Mouse (Mus musculus) MEL (cell line): ENCODE measurements around the gene Gucd1. TPM values are rescaled to one million over a fixed set of nuclear protein-coding genes. Genes with fewer than 3 reads are reported as not detected.

Source experiments
- DNase-seq: peaks from one replicate; pipeline ENCODE4 v3.0.0; 2011; ENCODE audit warnings: low read depth, low spot score
- H3K27ac ChIP-seq: 2 replicates; pipeline ENCODE4 v1.5.1; 2012; ENCODE audit warnings: low read depth, mild to moderate bottlenecking, control low read depth, low read length, moderate library complexity; ENCODE audit not compliant: control insufficient read depth
- H3K27me3 ChIP-seq, 2 experiments: fragments of 150-350 bp in 1 of 2; sonication (generic) in 1 of 2; 2 replicates each; pipeline ENCODE4 v1.6.1; 2012; ENCODE audit warnings: low read length in 2 of 2, mild to moderate bottlenecking in 2 of 2, improper control_type of control experiment in 1 of 2, moderate library complexity in 1 of 2; ENCODE audit not compliant: insufficient read depth in 2 of 2, control insufficient read depth in 1 of 2
- H3K36me3 ChIP-seq, 2 experiments: 2 replicates each; pipeline ENCODE4 v1.6.1; 2012 to 2014; ENCODE audit warnings: low read length in 2 of 2, improper control_type of control experiment in 1 of 2, inconsistent platforms in 1 of 2, mild to moderate bottlenecking in 1 of 2; ENCODE audit not compliant: insufficient read depth in 2 of 2, control insufficient read depth in 1 of 2
- H3K4me1 ChIP-seq, 2 experiments: fragments of 150-350 bp in 1 of 2; sonication (generic) in 1 of 2; 2 replicates each; pipeline ENCODE4 v1.6.1; 2012; ENCODE audit warnings: low read length in 2 of 2, improper control_type of control experiment in 1 of 2, mild to moderate bottlenecking in 1 of 2; ENCODE audit not compliant: insufficient read depth in 2 of 2, control insufficient read depth in 1 of 2
- H3K4me3 ChIP-seq, 2 experiments: fragments of 150-350 bp in 1 of 2; sonication (generic) in 1 of 2; 2 replicates each; pipeline ENCODE4 v1.5.1; 2012; ENCODE audit warnings: low read depth in 2 of 2, low read length in 2 of 2, mild to moderate bottlenecking in 2 of 2, moderate library complexity in 2 of 2, control low read depth in 1 of 2, improper control_type of control experiment in 1 of 2; ENCODE audit not compliant: control insufficient read depth in 1 of 2, insufficient read depth in 1 of 2
- H3K79me2 ChIP-seq: 2 replicates; pipeline ENCODE4 v1.6.1; 2012; ENCODE audit warnings: mild to moderate bottlenecking, low read length, moderate library complexity; ENCODE audit not compliant: control insufficient read depth, poor library complexity, insufficient read depth
- H3K9ac ChIP-seq: 2 replicates; pipeline ENCODE4 v1.6.1; 2012; ENCODE audit warnings: low read depth, mild to moderate bottlenecking, control low read depth, low read length, moderate library complexity; ENCODE audit not compliant: control insufficient read depth, poor library complexity, severe bottlenecking
- H3K9me3 ChIP-seq: fragments of 150-350 bp; sonication (generic); replicated peaks from 2 replicates; pipeline ENCODE4 v1.6.1; 2012; ENCODE audit warnings: mild to moderate bottlenecking, low read length, improper control_type of control experiment, moderate library complexity; ENCODE audit not compliant: insufficient read depth
- BHLHE40 ChIP-seq: IDR thresholded peaks from 2 replicates; pipeline ENCODE4 v1.6.1; 2012; ENCODE audit warnings: low read depth, mild to moderate bottlenecking, inconsistent platforms, low read length, improper control_type of control experiment, borderline replicate concordance
- CHD1 ChIP-seq: IDR thresholded peaks from 2 replicates; pipeline ENCODE4 v1.6.1; 2012; ENCODE audit warnings: low read depth, mild to moderate bottlenecking, inconsistent platforms, low read length, improper control_type of control experiment
- CHD2 ChIP-seq: IDR thresholded peaks from 2 replicates; pipeline ENCODE4 v1.6.1; 2011; ENCODE audit warnings: low read length, improper control_type of control experiment
- CTCF ChIP-seq, 3 experiments: IDR thresholded peaks in 2 of 3; conservative IDR thresholded peaks in 1 of 3; 2 replicates each; pipeline ENCODE4 v1.5.1; 2011 to 2012; ENCODE audit warnings: low read length in 3 of 3, low read depth in 2 of 3, mild to moderate bottlenecking in 2 of 3, improper control_type of control experiment in 1 of 3, inconsistent platforms in 1 of 3, mixed read lengths in 1 of 3, moderate library complexity in 1 of 3; ENCODE audit not compliant: control insufficient read depth in 1 of 3, insufficient read depth in 1 of 3, poor library complexity in 1 of 3, severe bottlenecking in 1 of 3
- E2F4 ChIP-seq: IDR thresholded peaks from 2 replicates; pipeline ENCODE4 v1.6.1; 2011; ENCODE audit warnings: low read depth, low read length, improper control_type of control experiment, borderline replicate concordance
- ELF1 ChIP-seq: IDR thresholded peaks from 2 replicates; pipeline ENCODE4 v1.6.1; 2014; ENCODE audit warnings: low read depth, mild to moderate bottlenecking, inconsistent platforms, low read length, improper control_type of control experiment, moderate library complexity
- EP300 ChIP-seq, 2 experiments: IDR thresholded peaks; 2 replicates each; pipeline ENCODE4 v1.6.1; 2011; ENCODE audit warnings: improper control_type of control experiment in 2 of 2, low read length in 2 of 2, low read depth in 1 of 2, mild to moderate bottlenecking in 1 of 2
- ETS1 ChIP-seq: IDR thresholded peaks from 2 replicates; pipeline ENCODE4 v1.6.1; 2012; ENCODE audit warnings: low read depth, mild to moderate bottlenecking, inconsistent platforms, low read length, improper control_type of control experiment, moderate library complexity
- GABPA ChIP-seq: IDR thresholded peaks from 2 replicates; pipeline ENCODE4 v1.6.1; 2012; ENCODE audit warnings: low read depth, mild to moderate bottlenecking, inconsistent platforms, low read length, improper control_type of control experiment, moderate library complexity
- GATA1 ChIP-seq: IDR thresholded peaks from 2 replicates; pipeline ENCODE4 v1.6.1; 2011; ENCODE audit warnings: low read depth, low read length, improper control_type of control experiment
- HCFC1 ChIP-seq: IDR thresholded peaks from 2 replicates; pipeline ENCODE4 v1.6.1; 2012; ENCODE audit warnings: low read depth, mild to moderate bottlenecking, inconsistent platforms, low read length, improper control_type of control experiment, moderate library complexity
- JUND ChIP-seq: IDR thresholded peaks from 2 replicates; pipeline ENCODE4 v1.6.1; 2011; ENCODE audit warnings: low read depth, mild to moderate bottlenecking, improper control_type of control experiment, low read length
- KAT2A ChIP-seq: conservative IDR thresholded peaks from 2 replicates; pipeline ENCODE4 v1.6.1; 2012; ENCODE audit warnings: low read depth, low read length, improper control_type of control experiment, inconsistent platforms
- MAFK ChIP-seq: IDR thresholded peaks from 2 replicates; pipeline ENCODE4 v1.6.1; 2011; ENCODE audit warnings: low read depth, mild to moderate bottlenecking, low read length, improper control_type of control experiment, borderline replicate concordance
- MAX ChIP-seq: IDR thresholded peaks from 2 replicates; pipeline ENCODE4 v1.6.1; 2011; ENCODE audit warnings: low read length, improper control_type of control experiment
- MAZ ChIP-seq: IDR thresholded peaks from 2 replicates; pipeline ENCODE4 v1.6.1; 2012; ENCODE audit warnings: low read depth, mild to moderate bottlenecking, inconsistent platforms, low read length, improper control_type of control experiment
- MEF2A ChIP-seq: IDR thresholded peaks from 2 replicates; pipeline ENCODE4 v1.6.1; 2014; ENCODE audit warnings: low read depth, mild to moderate bottlenecking, inconsistent platforms, low read length, improper control_type of control experiment; ENCODE audit not compliant: poor library complexity, insufficient replicate concordance, severe bottlenecking; ENCODE audit errors: extremely low read depth
- MXI1 ChIP-seq: IDR thresholded peaks from 2 replicates; pipeline ENCODE4 v1.6.1; 2011; ENCODE audit warnings: mild to moderate bottlenecking, low read depth, low read length, improper control_type of control experiment
- MYB ChIP-seq: IDR thresholded peaks from 2 replicates; pipeline ENCODE4 v1.6.1; 2011; ENCODE audit warnings: mild to moderate bottlenecking, low read depth, low read length, improper control_type of control experiment
- MYC ChIP-seq: IDR thresholded peaks from 2 replicates; pipeline ENCODE4 v1.6.1; 2011; ENCODE audit warnings: low read depth, mild to moderate bottlenecking, low read length, improper control_type of control experiment, moderate library complexity
- NELFE ChIP-seq: IDR thresholded peaks from 2 replicates; pipeline ENCODE4 v1.6.1; 2011; ENCODE audit warnings: low read depth, low read length, improper control_type of control experiment
- NRF1 ChIP-seq: IDR thresholded peaks from 2 replicates; pipeline ENCODE4 v1.6.1; 2014; ENCODE audit warnings: low read depth, mild to moderate bottlenecking, inconsistent platforms, low read length, improper control_type of control experiment, moderate library complexity; ENCODE audit not compliant: poor library complexity, insufficient read depth, severe bottlenecking
- POLR2A ChIP-seq, 2 experiments: IDR thresholded peaks; 2 replicates each; pipeline ENCODE4 v1.6.1; 2011 to 2012; ENCODE audit warnings: low read length in 2 of 2, mild to moderate bottlenecking in 2 of 2, control low read depth in 1 of 2, improper control_type of control experiment in 1 of 2, low read depth in 1 of 2, moderate library complexity in 1 of 2; ENCODE audit not compliant: control insufficient read depth in 1 of 2, insufficient read depth in 1 of 2, poor library complexity in 1 of 2
- POLR2AphosphoS2 ChIP-seq: IDR thresholded peaks from 2 replicates; pipeline ENCODE4 v1.6.1; 2011; ENCODE audit warnings: low read length, improper control_type of control experiment
- POLR2AphosphoS5 ChIP-seq: IDR thresholded peaks from 2 replicates; pipeline ENCODE4 v1.6.1; 2012; ENCODE audit warnings: low read depth, borderline replicate concordance, mild to moderate bottlenecking, inconsistent platforms, low read length, moderate library complexity, mixed read lengths
- RAD21 ChIP-seq: IDR thresholded peaks from 2 replicates; pipeline ENCODE4 v1.6.1; 2011; ENCODE audit warnings: mild to moderate bottlenecking, low read depth, low read length, improper control_type of control experiment
- RCOR1 ChIP-seq: IDR thresholded peaks from 2 replicates; pipeline ENCODE4 v1.6.1; 2012; ENCODE audit warnings: low read depth, mild to moderate bottlenecking, inconsistent platforms, low read length, improper control_type of control experiment
- SIN3A ChIP-seq: IDR thresholded peaks from 2 replicates; pipeline ENCODE4 v1.6.1; 2012; ENCODE audit warnings: low read length, improper control_type of control experiment, inconsistent platforms
- SMC3 ChIP-seq: IDR thresholded peaks from 2 replicates; pipeline ENCODE4 v1.6.1; 2011; ENCODE audit warnings: low read depth, low read length, improper control_type of control experiment
- TAL1 ChIP-seq: IDR thresholded peaks from 2 replicates; pipeline ENCODE4 v1.6.1; 2012; ENCODE audit warnings: mild to moderate bottlenecking, inconsistent platforms, low read length, moderate library complexity, mixed read lengths
- TBP ChIP-seq: IDR thresholded peaks from 2 replicates; pipeline ENCODE4 v1.8.0; 2011; ENCODE audit warnings: low read depth, low read length, improper control_type of control experiment
- UBTF ChIP-seq: IDR thresholded peaks from 2 replicates; pipeline ENCODE4 v1.6.1; 2012; ENCODE audit warnings: low read depth, mild to moderate bottlenecking, inconsistent platforms, low read length, improper control_type of control experiment, moderate library complexity, borderline replicate concordance; ENCODE audit not compliant: insufficient read depth
- USF1 ChIP-seq: IDR thresholded peaks from 2 replicates; pipeline ENCODE4 v1.6.1; 2014; ENCODE audit warnings: low read depth, mild to moderate bottlenecking, inconsistent platforms, low read length, improper control_type of control experiment, moderate library complexity
- USF2 ChIP-seq, 2 experiments: IDR thresholded peaks; 2 replicates each; pipeline ENCODE4 v1.6.1; 2011 to 2012; ENCODE audit warnings: improper control_type of control experiment in 2 of 2, low read length in 2 of 2, borderline replicate concordance in 1 of 2, inconsistent platforms in 1 of 2, low read depth in 1 of 2, mild to moderate bottlenecking in 1 of 2; ENCODE audit not compliant: insufficient read depth in 1 of 2
- ZC3H11A ChIP-seq: IDR thresholded peaks from 2 replicates; pipeline ENCODE4 v1.6.1; 2012; ENCODE audit warnings: low read depth, mild to moderate bottlenecking, inconsistent platforms, low read length, improper control_type of control experiment
- ZKSCAN1 ChIP-seq: IDR thresholded peaks from 2 replicates; pipeline ENCODE4 v1.6.1; 2012; ENCODE audit warnings: low read depth, mild to moderate bottlenecking, inconsistent platforms, low read length, improper control_type of control experiment, moderate library complexity
- ZMIZ1 ChIP-seq: IDR thresholded peaks from 2 replicates; pipeline ENCODE4 v1.6.1; 2012; ENCODE audit warnings: low read depth, mild to moderate bottlenecking, inconsistent platforms, low read length, improper control_type of control experiment, moderate library complexity
- polyA plus RNA-seq, 2 experiments: library from polyadenylated mRNA; stranded (reverse) in 1 of 2; unstranded in 1 of 2; fragments of >175 nt in 1 of 2; fragments of >200 nt in 1 of 2; gene quantifications; 2 replicates each; pipeline versions ENCODE4 v1.2.1 to v1.2.4; 2012; ENCODE audit warnings: low replicate concordance in 2 of 2, low read depth in 1 of 2; ENCODE audit not compliant: insufficient read length in 2 of 2, insufficient read depth in 1 of 2, missing spikeins in 1 of 2
- total RNA-seq: library from RNA; depleted of rRNA; stranded (reverse); fragments of 300-350 nt; gene quantifications from 2 replicates; pipeline ENCODE4 v1.2.3, GENCODE M21; 2012; rRNA removed

Gene Gucd1
- total RNA-seq, result 17.7 and 18.7 TPM in 2 replicates
- polyA plus RNA-seq, result 10 to 100 TPM in 1 of 2 experiments, not detected in 1; 30.7 TPM

- peak within 1 kb of the TSS; percentile 96 for H3K27ac ChIP-seq
- peaks cover 14 to 46% of the 10 kb centered on the region in 2 experiments for H3K36me3 ChIP-seq
- peaks cover 53% of the 10 kb centered on the region for H3K79me2 ChIP-seq
- H3K9ac ChIP-seq, result peak within 1 kb of the TSS; percentile 93
- H3K27me3 ChIP-seq, result no peaks in the 10 kb centered on the region
- peaks cover 15 to 34% of the 10 kb centered on the region in 2 experiments for H3K4me1 ChIP-seq
- DNase-seq, result peak; percentile 98
- peak within 1 kb of the TSS; percentile 79 to 97 for H3K4me3 ChIP-seq
- no peaks in the 10 kb centered on the region for H3K9me3 ChIP-seq
- peak; percentile 95 for TF ChIP-seq MYC
- TF ChIP-seq MEF2A, result no peak
- peak; percentile 79; the same call in 1 of the 2 replicates for TF ChIP-seq ELF1
- TF ChIP-seq MYB, result no peak
- peak; percentile 93 for TF ChIP-seq MXI1
- no peak for TF ChIP-seq USF2 (IDR thresholded peaks at IDR 0.05; ENCODE audit: borderline replicate concordance in 1 of 2, insufficient read depth in 1 of 2, low read depth in 1 of 2, low read length in 2 of 2)
- no peak for TF ChIP-seq ZC3H11A
- TF ChIP-seq JUND, result no peak
- no peak for TF ChIP-seq BHLHE40
- TF ChIP-seq HCFC1, result peak; percentile 98
- TF ChIP-seq RCOR1, result no peak
- peak; percentile 93 for TF ChIP-seq MAX
- TF ChIP-seq TBP, result peak; percentile 95
- TF ChIP-seq MAZ, result peak; percentile 95
- TF ChIP-seq E2F4, result no peak; the same call in 1 of the 2 replicates
- TF ChIP-seq NELFE, result peak; percentile 88
- TF ChIP-seq MAFK, result no peak
- peak; percentile 96 for TF ChIP-seq SIN3A
- 0 out of 2 replicates have a peak, but pooled peaks have one; percentile 78 for TF ChIP-seq UBTF
- peak; percentile 71 to 93; a peak in 3 of 4 replicates for TF ChIP-seq POLR2A (IDR thresholded peaks at IDR 0.05; ENCODE audit: control insufficient read depth in 1 of 2, insufficient read depth in 1 of 2, low read depth in 1 of 2, low read length in 2 of 2, poor library complexity in 1 of 2)
- TF ChIP-seq CTCF (IDR thresholded peaks at IDR 0.05 in 2 of 3, conservative IDR thresholded peaks at IDR 0.05 in 1 of 3; ENCODE audit: control insufficient read depth in 1 of 3, insufficient read depth in 1 of 3, low read depth in 2 of 3, low read length in 3 of 3, poor library complexity in 1 of 3, severe bottlenecking in 1 of 3), result no peak
- TF ChIP-seq EP300 (IDR thresholded peaks at IDR 0.05; ENCODE audit: low read depth in 1 of 2, low read length in 2 of 2), result no peak
- peak; percentile 89 for TF ChIP-seq ZMIZ1
- no peak for TF ChIP-seq SMC3
- TF ChIP-seq RAD21, result no peak
- no peak for TF ChIP-seq CHD1
- TF ChIP-seq CHD2, result no peak
- peak; percentile 90 for TF ChIP-seq POLR2AphosphoS2
- TF ChIP-seq ETS1, result peak; percentile 70
- no peak for TF ChIP-seq TAL1
- TF ChIP-seq NRF1, result peak; percentile 62
- peak; percentile 55 for TF ChIP-seq USF1
- no peak for TF ChIP-seq GABPA
- no peak for TF ChIP-seq GATA1
- TF ChIP-seq KAT2A, result no peak; the same call in 1 of the 2 replicates
- no peak for TF ChIP-seq POLR2AphosphoS5
- TF ChIP-seq ZKSCAN1, result no peak
These were observed at the start of gene Gucd1 for GRCm38 (mm10) chr10:75517758-75518143. Gucd1 (minus strand) TSS chr10:75517972.
